Mouse (Mus musculus) cerebellum, postnatal 4 days (tissue): Measurements from ENCODE around the gene Vmn1r58.
"Not testable (repeated sequence)": the region's sequence is repeated elsewhere in the genome, so short reads cannot be mapped to it uniquely, and the experiment has no call there.

Experiments
- DNase-seq, 2 experiments: peaks; one replicate each; pipeline ENCODE4 v3.0.0; 2022; ENCODE audit warnings: low spot score in 2 of 2, mixed read lengths in 1 of 2

Gene Vmn1r58

GRCm38 (mm10) chr7:5413296-5413695, at the start of gene Vmn1r58:
TSS of gene Vmn1r58 (minus strand) at chr7:5413396.
- DNase-seq, result not testable (repeated sequence)

DNA sequence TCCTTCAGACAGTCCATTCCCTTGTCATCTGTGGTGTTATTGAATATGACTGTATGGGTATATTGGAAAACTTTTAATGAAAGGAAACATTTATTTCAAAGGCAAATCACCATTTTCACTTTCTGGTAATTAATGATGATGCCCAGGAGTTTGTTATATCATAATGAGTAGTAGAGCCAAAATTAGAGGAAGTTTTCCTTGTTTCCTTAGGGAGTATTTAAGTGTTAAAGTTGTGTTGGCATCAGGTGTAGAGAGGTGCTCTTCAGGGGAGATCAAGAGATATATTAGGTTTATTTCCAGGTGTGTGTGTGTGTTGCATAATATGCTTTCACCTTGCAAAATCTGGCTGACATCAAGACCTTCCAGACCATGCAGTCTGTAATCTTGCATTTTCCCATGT, 43.5 kb upstream of the Vmn1r58 start, which contains the start of gene Vmn1r59:
TSS of gene Vmn1r59 (minus strand) at position 101 of the 400 bp plus-strand sequence.
- DNase-seq, result no peak

GRCm38 (mm10) chr7:5454011-5454410, 40.8 kb upstream of the Vmn1r58 start:
- DNase-seq, result not testable (repeated sequence)

GRCm38 (mm10) chr7:5448627-5449026, 35.4 kb upstream of the Vmn1r58 start:
- no peak for DNase-seq

DNA sequence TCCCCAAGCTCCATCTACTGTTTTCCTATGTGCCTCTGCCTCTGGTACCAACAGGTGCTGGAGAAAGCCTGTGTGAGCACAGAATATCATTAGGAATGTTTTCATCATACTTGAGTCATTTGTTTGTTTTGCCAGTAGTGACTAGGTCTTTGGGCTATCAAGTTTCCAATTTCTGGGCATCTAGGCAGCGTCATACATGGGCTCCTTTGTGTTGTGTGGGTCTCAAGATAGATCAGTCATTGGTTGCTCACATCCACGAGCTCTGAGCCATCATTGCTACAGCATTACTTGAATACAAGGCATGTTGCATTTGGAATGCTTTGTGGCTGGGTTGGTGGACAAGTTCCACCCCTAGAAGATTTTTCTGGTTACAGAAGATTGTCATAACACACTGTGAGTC, 7.0 kb downstream of the Vmn1r58 start:
- DNase-seq, result no peak

- DNase-seq, result no peak
These were observed 46.5 kb downstream of the Vmn1r58 start for GRCm38 (mm10) chr7:5366724-5367123.

DNA sequence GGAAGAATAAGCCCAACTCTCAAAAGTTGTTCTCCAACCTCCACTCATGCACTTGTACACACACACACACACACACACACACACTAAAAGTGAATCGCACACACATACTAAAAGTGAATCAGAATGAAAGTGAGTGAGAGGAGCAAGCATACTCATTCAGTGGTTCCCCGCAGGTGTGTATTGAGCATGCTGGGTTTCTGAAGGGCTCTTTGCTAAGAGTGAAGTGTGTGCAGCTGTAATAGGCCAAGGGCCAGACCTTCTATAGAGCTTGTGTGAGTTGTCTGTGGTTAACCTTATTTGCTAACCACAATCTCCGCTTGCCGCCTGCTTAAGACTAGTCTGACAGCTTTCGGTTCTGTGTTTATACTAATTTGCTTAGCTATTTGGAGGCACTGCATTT, 49.6 kb downstream of the Vmn1r58 start:
- DNase-seq, result no peak
